Mouse (Mus musculus) T-cell, adult 2 months (primary cell): ENCODE data around the gene Mns1.

Experiments used
- DNase-seq: peaks from one replicate; pipeline ENCODE4 v3.0.0; 2022; ENCODE audit warnings: low spot score

Mns1 gene

GRCm38 (mm10) chr9:72469851-72470250 lies 32.0 kb downstream of the Mns1 start:
- DNase-seq = no peak

- no peak for DNase-seq
Measured at GRCm38 (mm10) chr9:72475511-72475910, 37.7 kb downstream of the Mns1 start.

- DNase-seq = no peak
Measured at GRCm38 (mm10) chr9:72477306-72477705, 39.5 kb downstream of the Mns1 start.

- peak; percentile 42 for DNase-seq
Measured at GRCm38 (mm10) chr9:72479276-72479675, 41.5 kb downstream of the Mns1 start.

- no peak for DNase-seq
Measured at GRCm38 (mm10) chr9:72488523-72488922, 50.7 kb downstream of the Mns1 start.

- no peak for DNase-seq
Measured at GRCm38 (mm10) chr9:72489131-72489530, 51.3 kb downstream of the Mns1 start.

- peak; percentile 87 for DNase-seq
Measured at GRCm38 (mm10) chr9:72491559-72492193, 53.9 kb downstream of the Mns1 start.

- DNase-seq = no peak
Measured at GRCm38 (mm10) chr9:72492194-72492565, 54.4 kb downstream of the Mns1 start, which contains the start of gene Tex9. Tex9 (minus strand) TSS chr9:72492212.

- DNase-seq = peak; percentile 71
Measured at GRCm38 (mm10) chr9:72493465-72493864, 55.7 kb downstream of the Mns1 start.

- no peak for DNase-seq
Measured at GRCm38 (mm10) chr9:72493984-72494685, 56.3 kb downstream of the Mns1 start.

- no peak for DNase-seq
Measured at GRCm38 (mm10) chr9:72496691-72497090, 58.9 kb downstream of the Mns1 start.

- no peak for DNase-seq
Measured at GRCm38 (mm10) chr9:72497171-72497570, 59.4 kb downstream of the Mns1 start.
